Mouse (Mus musculus) embryo, embryonic 11 days (tissue): ENCODE data around the gene Prkd1.
"Not testable (repeated sequence)": the region's sequence is repeated elsewhere in the genome, so short reads cannot be mapped to it uniquely, and the experiment has no call there.

ENCODE experiments used
- DNase-seq: peaks from one replicate; pipeline ENCODE4 v3.0.0-alpha.2; 2015

Prkd1 gene

DNA sequence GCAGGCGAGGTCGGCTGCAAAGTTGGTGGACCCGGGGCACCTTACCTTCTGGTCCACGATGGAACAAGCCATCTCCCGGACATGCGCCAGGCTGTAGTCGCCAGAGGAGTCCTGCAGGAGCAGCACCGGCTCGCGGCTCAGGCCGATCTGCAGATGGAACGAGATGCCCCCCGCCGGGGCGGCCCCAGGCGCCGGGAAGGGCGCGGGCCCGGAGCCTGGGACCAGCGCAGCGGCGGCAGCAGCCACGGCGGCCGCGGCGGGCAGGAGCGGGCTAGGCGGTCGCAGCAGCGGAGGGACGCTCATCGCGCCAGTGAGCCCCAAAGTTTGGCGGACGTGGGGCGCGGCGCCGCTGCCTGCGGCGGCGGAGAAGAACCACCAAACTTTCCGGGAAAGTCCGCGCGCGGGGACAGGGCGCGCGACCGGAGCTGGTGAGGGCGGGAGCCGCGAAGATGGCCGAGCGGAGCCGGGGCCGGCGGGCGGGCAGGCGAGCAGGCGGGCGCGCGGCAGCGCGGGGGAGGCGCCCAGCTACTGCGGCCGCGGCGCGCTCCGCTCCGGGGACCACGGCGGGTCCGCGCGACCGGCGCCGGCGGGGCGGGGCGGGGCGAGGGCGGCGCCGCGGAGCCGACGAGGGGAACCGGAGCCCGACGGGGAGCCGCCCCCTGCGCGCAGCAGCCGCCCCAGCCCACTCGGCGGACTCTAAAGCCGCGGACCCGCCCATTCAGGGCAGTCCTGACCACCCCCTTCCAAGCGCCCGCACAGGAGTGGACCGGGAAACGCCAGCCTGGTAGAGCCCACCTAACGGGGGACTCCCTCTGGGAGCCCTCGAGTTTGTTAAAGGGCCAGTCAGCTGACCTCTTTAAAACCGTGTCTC, at the start of gene Prkd1:
Gene Prkd1, minus strand, starts transcription at position 428 of the 871 bp plus-strand sequence.
- peak; percentile 88 for DNase-seq

DNA sequence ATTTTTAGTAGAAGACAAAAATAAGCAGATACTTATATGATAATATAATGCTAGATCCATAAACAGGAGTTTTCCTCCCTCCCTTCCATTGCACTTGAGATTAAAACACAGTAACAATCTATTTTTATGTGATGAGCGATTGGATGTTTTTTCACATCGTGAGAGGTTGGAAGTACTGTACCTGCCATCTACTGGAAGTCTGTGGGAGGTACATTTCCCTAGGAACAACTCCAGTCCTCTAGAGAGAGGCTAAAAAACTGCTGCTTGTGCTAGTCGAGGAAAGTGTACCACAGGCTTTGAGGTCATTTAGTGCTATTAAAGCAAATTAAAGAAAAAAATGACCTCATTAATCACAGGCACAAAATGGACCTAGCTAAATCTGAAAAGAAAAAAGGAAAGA, 48.6 kb upstream of the Prkd1 start:
- DNase-seq = peak; percentile 38

DNA sequence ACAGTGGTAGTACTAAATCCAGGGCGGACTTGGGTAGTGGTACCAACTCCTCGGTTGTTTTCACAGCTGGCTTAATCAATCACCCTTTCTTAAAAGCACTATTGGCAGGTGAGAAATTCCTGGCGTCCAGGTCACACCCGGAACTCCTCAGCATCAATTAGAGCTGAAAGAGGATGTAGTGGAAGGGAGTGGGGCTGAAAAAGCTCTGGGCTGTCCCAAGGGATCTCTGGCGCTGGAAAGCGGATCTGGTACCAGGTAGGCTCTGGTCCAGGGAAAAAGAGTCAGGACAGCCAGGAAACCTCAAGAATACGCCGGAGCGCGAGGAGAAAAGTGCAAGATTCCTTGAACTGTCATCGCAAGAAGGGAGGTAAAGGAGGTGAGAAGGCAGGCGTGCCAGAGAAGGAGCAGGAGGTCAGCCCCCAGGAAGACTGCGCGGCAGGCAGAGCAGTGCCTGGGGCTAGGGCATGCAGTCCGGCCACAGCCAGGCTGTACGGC, 675 bp downstream of the Prkd1 start:
- DNase-seq = no peak

DNA sequence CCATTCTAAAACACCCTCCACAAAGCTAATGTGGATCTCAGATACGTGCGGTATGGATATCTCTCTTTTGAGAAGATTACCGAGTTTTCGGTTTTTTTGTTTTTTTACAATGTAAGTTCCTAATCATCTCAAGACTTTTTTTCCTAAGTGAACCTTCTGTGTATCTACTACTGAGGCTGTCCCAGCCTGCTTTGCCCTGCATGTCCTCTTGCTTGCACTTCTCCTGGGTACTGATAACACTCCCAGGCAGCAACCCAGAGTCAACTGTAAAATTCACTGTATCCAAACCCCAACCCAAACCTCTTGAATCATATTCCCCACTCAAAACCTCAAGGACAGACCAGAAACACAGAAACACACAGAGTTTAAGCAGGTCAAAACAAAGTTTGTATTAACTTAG, 2.0 kb downstream of the Prkd1 start:
- no peak for DNase-seq

DNA sequence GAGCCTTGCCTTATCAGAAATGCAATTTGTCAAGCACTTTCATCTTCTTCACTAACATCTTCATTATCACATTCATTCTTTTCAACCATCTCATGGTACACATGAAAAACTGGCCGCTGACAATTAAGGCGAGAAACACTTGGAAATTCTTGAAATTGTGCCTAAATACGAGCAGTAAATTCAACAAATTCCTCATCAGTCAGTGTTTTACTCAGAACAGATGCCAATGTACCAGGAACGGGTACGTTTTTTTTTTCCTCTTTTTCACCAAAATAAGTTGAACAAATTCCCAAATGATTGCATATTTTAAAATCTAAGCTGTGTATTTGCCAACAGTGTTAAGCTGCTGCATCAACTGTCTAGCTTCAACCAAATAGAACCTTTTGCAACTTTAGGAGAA, 6.2 kb downstream of the Prkd1 start:
- DNase-seq = no peak

DNA sequence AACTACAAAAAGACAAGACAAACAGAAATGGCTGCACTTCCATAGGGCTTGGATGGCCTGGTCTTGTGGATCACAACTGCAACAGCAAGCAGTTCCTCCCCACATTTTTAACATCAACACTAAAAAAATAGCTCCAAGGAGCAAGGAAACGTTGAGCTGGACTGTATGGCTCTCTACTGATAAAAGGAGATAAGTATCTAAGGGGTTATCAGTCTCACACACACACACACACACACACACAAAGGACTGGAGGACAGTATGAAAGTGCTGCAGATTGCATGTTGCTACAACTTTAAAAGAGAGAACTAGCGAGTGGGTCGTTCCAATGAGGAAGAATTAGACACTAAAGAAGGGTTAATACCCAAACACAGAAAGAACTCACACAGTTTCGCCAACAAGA, 8.7 kb downstream of the Prkd1 start:
- no peak for DNase-seq

DNA sequence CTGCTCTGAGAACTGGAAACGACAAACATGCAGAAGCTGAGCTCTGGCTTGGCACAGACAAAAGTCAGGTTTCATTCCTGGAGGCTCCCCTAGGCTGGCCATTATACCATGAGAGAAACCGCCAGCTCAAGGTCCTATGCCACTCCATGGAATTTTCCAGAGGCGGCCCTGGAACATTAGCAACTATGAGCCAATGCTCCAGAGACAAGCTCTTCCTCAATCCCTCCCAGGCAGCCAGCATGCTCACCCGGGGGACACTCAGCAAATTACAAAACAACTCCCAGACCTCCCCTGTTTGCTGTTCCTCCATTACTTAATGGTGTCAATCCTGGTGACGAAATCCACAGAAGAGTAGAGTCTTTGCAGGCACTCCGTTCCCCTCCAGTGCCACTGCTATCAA, 14.5 kb downstream of the Prkd1 start:
- DNase-seq = no peak

DNA sequence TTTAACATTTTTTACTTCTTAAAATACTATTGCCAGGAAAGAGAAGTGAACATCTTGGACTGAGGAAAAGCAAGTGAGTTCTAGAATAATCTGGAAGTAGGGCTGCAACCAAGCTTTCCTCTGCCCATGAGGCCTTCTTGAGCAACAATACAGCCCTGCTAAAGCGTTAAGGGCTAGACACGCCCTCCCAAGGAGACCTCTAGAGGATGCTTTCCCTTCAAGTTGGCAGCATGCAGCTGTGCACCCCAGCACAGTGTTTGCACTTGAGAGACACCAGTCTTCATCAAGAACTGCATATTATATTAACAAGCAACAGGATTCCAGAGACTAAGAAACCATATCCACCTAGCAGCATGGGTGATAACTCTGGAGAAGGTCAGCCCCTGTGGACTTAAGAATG, 22.8 kb downstream of the Prkd1 start:
- not testable (repeated sequence) for DNase-seq

DNA sequence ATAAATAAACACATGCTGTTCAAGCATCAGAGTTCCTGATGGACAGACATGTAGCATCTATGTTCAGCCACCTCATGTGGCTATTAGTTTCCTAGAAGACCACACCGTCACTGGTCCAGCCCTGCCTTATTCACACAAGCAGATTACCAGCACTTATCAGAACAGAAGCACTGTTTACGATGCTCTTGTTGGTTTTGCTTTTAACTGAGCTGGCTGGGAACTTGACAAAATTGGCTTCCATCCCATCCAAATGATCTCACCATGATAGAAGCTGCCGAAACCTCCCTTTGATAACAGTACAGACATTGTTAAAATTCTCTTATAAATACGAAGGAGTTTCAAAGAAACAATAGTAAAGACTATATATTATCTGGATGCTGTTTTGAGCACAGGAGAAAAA, 24.7 kb downstream of the Prkd1 start:
- no peak for DNase-seq

DNA sequence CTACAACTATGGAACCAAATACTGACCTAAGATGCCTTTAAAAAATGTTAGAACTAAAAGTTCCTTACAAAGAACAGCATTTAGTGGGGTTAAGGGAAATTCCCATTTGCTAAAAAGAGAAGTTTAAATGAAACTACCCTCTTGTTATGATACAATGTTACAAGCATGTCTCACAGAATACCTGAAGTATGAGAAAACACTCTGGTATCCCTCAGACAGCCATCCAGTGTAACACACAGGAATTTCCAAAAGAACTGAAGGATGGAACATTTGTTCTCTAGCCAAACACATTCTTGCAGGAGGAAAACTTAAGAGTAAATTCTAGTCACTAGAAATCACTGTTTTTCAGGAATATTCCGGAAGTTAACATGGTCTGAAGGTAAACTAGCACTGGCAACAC, 33.0 kb downstream of the Prkd1 start:
- DNase-seq = no peak

DNA sequence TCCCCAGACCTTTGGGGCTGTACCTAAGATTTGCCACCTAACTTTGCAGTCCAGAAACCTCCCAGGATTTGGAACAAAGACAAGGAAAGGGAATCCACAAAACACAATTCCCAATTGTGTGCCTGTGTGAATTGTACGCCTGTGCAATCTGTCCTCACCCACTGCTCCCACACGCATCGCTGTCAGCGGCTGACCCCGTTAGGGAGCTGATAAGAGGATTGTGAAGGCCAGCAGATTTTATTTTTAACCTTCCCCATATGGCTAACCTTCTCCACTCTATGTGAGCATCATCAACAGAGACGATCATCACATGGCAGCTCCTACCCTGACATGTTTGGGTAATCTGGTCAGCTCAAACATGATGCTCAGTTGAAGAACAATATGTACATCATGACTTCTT, 34.6 kb downstream of the Prkd1 start:
- DNase-seq = no peak

DNA sequence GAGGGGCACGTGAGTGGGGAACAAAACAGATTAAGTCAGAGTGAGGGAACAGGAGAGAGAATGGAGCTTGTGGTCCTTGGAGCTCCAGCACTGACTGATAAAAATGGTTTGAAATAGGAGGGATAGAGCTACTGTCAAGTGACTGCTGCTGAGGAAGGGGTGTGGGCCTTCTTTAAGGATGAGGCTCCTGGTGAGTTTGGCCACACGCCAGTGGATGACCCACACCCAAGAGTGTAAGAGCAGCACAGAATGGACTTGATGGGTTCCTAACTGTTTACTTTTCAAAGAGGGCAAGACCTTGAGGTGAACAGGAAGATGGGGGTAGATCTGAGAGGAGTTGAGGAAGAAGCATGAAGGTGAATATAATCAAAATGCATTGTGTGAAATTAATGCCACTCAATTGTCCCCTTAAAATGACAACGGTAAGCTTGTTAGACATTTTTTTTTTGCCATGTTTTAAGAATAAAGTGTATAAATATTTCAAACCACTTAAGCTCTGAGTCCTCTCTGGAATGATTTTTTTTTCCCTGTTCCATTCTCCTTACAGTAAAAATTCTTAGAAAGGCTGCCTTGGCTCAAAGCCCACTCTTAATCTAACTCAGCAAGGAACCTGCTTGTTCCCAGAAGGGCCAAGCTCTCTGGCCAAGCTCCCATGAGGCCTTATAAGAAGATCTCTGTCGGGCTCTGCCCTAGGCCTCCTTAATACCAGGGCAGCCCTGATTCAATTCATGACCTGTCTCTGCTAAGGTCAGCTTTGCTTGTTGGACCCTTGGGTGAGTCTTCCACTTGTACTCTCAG, 42.0 kb downstream of the Prkd1 start:
- no peak for DNase-seq

DNA sequence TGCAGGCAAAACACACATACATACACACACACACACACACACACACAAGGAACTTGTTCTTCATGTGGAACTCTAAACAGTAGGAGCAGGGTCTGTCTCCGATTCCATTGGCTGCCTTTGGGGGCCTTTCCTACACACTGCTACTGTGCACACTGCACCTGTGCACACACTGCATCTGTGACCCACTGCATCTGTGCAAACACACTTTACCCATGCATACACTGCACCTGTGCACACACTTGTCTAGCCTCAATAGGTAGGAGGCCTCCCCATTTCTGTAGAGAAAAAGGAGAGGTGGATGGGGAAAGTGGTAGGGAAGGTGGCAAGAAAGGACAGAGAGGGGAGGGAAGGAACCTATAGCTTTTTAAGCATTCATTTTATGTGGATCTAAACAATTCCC, 49.5 kb downstream of the Prkd1 start:
- no peak for DNase-seq

DNA sequence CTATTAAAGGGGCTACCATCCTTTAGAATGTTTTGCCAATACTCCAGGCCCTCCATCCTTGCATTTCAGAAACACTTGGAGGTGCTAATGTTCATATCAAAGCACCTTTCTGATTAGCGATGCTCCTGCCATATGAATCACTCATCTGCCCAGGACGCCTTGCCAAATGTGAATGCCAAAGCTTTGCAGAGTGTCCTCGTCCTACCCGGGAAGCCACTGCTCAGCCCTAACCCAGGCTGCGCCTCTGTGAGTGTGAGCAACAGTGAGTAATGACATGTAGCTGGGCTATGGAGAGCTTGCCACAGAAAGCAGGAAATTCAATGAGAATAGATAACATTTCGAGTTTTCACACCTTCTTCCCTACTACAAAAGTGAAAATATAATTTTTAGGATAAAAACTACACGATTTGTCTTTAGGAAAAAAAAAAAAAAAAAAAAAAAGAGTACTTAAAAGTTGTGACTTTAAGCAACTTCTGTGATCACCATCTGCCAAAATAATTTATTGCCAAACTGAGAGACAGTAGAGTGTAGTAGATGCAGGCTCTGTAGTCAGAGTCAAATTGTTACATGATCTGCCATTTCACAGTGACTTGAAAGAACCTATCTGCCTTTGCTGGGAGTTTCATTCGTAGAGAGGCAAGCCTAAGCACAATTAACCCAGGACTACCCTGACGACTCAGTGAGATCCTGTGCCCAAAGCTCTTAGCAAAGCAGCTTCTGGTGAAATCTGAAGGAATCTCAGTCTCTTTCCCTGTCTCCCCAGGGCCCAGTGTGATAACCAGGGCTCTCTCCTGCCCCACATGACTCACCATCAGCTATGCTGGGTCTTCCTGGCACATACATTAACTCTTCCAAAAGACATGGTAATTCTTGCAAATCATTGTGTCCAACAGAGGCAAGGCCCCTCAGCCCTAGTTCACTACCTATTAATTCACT, 50.6 kb downstream of the Prkd1 start:
- DNase-seq = no peak

DNA sequence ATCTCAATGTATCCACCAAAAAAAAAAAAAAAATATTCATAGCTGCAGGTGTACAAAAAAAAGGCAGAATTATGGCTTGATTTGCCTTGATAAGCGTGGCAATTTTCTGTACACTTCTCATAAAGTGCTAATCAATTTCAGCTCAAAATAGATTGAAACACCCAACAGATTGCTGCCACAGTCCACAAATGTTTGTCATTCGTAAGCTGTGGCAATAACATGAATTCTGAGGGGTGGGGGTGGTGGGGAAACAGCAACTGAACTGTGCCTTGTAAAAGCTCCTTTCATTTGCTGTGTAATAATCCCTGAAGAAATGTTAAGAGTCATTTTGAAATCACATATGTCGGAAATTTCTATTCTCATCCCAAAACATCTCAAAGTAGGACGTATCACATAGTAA, 51.4 kb downstream of the Prkd1 start:
- no peak for DNase-seq

DNA sequence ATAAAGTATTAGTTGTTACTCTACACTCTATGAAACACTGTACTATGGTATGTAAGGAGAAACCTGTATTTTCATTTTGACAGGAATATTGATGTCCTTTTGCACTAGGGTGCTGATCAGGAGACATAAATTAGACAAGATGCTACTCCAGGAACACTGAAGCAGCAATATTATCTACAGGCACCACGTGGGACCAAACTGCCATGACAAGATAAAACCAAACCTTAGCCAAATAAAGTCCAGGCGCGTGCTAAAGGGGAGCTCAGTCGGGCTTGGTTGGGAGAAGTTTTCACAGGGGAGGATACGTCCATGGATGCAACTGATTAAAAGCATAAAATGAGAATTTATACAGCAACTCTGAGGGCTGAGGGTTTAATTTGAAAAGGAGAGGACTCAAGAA, 53.1 kb downstream of the Prkd1 start:
- DNase-seq = no peak

DNA sequence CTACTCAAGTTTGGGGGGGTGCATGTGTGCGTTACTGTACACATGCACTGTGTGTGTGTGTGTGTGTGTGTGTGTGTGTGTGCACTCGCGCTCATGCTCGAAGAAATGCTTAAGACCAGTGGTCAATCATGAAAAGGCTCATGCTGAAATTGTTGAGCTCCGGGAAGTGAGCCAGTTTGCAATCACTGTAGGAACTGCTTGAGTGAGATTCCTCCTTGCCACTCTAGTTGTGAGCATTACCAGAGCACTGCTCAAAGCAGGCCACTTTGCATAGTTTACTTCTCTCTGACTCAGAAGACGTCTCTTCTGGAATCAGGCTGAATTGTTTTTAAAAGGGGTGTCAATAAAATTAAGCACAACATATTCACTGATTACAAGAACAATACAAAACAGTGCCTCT, 54.4 kb downstream of the Prkd1 start:
- DNase-seq = no peak

DNA sequence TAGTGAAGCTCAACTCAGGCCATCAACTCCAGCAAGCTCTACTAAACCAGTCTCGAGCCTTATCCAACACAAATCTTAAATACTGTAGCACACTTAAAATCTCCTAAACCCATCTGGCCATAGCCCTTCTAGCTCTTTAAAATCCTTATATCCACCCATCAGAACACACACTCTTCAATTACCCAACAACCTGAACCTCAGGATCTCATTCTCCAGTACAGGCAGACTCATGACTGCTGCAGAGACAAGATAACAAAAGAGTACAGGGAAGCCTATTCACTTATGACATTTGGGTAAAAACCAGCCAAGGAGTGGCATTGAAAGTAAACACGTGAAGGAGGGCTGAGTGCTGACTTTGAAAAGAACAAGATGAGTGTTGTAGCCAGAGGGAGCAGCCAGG, 55.4 kb downstream of the Prkd1 start:
- no peak for DNase-seq

DNA sequence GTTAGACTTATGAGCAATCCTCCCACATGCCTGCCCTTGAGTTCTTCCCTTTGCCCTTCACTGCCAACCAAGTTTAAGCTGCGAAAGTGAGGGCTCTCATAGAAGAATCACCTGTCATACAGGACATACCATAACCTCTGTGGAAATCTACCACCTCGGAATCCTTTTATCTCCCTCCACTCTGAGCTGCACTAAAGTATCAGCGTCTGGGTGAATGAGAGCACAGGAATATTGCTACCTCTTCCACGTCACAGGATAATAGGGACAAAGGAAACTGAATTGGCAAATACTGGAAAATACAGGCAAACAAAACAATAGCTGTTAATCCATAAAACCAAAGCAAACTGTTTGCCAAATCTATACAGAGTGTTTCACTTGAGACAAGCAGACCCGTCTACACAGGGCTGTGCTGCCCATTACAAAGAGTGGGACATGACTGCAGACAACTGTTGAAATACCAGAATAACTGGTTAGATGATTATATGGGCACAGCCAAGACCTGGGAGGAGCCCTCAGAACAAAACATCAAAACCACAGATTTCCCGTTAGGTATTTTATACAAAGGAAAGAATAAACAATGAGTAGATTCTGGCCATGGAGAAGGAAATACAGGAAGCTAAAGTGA, 60.6 kb downstream of the Prkd1 start:
- no peak for DNase-seq

DNA sequence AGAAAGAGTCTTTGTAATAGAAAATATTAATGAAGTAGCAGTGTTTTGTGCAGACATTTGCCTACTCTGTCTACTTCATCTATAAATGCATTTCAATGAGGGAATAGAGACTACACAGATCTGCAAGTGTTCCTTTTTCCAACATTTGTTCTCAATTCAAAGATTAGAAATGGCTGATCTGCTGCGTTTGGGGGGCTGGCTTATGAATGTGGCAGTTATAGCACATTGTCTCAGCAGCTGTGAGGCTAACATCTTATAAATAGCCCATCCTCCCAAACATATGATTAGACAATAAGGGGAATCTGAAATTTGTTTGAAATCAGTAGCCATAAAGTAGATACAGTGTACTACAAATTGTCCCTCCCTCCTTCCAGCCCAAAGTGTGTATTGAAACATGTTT, 83.7 kb downstream of the Prkd1 start:
- DNase-seq = no peak

DNA sequence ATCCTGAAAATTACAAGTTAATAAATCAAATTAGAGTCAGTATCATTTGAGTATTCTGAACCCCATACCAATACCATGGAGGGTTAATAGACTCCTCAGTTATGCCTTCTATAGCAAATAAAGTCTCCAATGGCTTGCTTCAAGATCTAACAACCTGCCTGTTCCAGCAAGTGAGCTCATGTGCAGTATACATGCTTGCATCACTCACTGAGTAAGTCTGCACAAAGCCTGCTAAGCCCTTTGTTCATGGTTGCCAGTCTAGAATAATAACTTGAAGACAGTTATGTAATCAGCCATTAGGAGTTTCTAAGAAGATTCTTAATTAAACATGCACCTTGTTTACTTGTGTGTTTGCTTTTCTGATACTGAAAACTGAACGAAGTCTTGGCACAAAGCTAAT, 88.4 kb downstream of the Prkd1 start:
- no peak for DNase-seq

DNA sequence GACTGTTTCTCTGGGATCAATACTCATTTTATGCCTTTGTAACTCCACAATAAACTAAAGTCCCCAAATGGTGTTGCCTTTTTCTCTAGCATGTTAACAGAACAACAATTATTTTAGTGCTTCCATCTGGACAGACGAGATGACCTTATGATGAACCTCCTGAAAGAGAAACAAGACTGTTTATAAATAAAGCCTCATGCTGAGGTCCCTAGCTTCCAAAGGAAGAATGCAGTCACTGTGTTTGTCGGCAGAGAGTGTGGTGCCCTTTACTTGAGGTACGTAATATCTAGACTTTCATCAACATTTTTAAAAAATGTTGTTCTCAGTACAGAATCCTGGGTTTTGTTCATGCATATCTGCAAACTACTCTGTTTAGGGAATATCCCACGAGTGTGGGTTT, 90.7 kb downstream of the Prkd1 start:
- DNase-seq = peak; percentile 32

DNA sequence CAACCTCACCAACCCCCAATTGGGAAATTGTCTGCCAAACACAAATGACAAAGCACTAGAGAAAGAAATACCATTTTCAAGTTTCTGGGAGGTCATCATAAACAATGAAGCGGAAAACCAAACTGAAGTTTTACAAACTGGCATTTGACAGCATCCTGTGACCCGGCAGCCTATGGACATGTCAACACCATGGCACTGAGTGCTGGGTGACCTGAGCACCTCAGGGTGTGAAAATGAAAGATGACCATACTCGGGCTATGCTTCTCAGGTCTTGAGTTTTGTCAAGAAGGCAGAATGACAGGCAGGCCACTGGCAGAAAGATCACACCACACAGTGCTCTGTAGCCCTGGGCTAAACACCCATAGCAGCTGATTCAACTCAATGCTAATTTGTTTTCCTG, 94.7 kb downstream of the Prkd1 start:
- DNase-seq = no peak
